Mouse (Mus musculus): ENCODE data around the gene Rtn4r. TPM values are rescaled to one million over a fixed set of nuclear protein-coding genes. Genes with fewer than 3 reads are reported as not detected.
A peak's percentile ranks its signal among the peaks of the same experiment; 100 is the strongest.
"Not testable (repeated sequence)": the region's sequence is repeated elsewhere in the genome, so short reads cannot be mapped to it uniquely, and the experiment has no call there.

Gene Rtn4r
- polyA plus RNA-seq, 1 experiment from 2014 or later, result 0.17 TPM

DNA sequence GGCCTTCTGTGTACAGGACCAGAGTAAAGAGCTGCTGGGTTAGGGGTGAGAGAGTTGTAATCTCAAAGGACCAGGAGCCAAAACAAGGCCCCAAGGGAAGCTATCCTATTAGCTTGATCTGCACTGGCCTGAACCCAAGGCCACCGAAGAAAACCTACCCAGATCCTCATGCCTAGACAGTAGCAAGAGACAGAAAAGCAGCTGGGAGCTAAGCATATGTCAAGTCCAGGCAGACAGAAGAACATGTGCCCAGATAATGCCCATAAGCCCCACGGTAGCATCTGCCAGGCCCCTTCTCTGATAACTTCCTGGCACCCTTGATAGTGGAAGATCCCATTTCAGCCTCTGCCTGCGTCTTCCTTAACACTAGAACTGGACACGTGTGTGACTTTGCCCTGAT is 59.4 kb downstream of the Rtn4r start:
- Histone ChIP-seq H3K4me3 (ENCODE audit: low read depth, low read length) (no peak overlapping the region), H3K9me3 (ENCODE audit: low read length) (no peaks in the 10 kb centered on the region), H3K9ac (replicated peaks; ENCODE audit: low read depth) (no peak overlapping the region), H3K4me2 (replicated peaks; ENCODE audit: low read depth, low read length) (no peak overlapping the region), H3K4me1 (ENCODE audit: insufficient read depth, low read depth, low read length) (no peaks in the 10 kb centered on the region), H3K27ac (ENCODE audit: low read length) (no peak overlapping the region), H3K36me3 (ENCODE audit: insufficient read depth, low read length) (no peaks in the 10 kb centered on the region), H3K27me3 (replicated peaks; ENCODE audit: insufficient read depth, low read length) (no peaks in the 10 kb centered on the region)
- ATAC-seq (no peak), DNase-seq (ENCODE audit: low spot score) (no peak)
- TF ChIP-seq EP300 (IDR thresholded peaks at IDR 0.05) (no peak), CTCF (IDR thresholded peaks at IDR 0.05) (no peak)
- 67% methylated on average over 4 of the region's 4 CpGs for WGBS

DNA sequence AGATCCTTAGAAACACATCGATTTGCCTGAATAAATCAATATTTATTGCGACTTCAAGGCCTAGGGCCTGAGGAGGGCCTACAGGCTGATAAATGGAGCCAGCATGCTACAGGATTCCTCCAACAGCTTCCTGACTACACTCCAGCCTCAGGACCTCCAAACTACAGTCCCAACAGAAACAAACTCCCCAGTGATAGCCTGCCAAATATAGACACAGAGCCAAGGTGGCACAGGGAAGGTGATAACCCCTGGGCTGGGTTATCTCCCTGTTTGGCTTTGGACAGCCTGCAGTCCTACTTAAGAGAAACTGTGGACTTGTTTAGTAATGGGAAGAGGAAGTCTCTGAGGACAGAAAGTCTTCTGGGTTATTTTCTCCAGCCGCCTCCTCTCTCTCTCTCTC is 59.8 kb downstream of the Rtn4r start:
- Histone ChIP-seq H3K4me2 (replicated peaks; ENCODE audit: low read depth, low read length) (no peak overlapping the region), H3K9ac (replicated peaks; ENCODE audit: low read depth) (no peak overlapping the region), H3K4me3 (ENCODE audit: low read depth, low read length) (no peak overlapping the region), H3K36me3 (ENCODE audit: insufficient read depth, low read length) (no peaks in the 10 kb centered on the region), H3K27ac (ENCODE audit: low read length) (no peak overlapping the region), H3K4me1 (ENCODE audit: insufficient read depth, low read depth, low read length) (no peaks in the 10 kb centered on the region), H3K9me3 (ENCODE audit: low read length) (no peaks in the 10 kb centered on the region), H3K27me3 (replicated peaks; ENCODE audit: insufficient read depth, low read length) (no peaks in the 10 kb centered on the region)
- 63% methylated on average over 3 of the region's 3 CpGs for WGBS
- no peak for ATAC-seq
- no peak for DNase-seq (ENCODE audit: low spot score)
- TF ChIP-seq EP300 (IDR thresholded peaks at IDR 0.05), result no peak
- TF ChIP-seq CTCF (IDR thresholded peaks at IDR 0.05), result no peak

DNA sequence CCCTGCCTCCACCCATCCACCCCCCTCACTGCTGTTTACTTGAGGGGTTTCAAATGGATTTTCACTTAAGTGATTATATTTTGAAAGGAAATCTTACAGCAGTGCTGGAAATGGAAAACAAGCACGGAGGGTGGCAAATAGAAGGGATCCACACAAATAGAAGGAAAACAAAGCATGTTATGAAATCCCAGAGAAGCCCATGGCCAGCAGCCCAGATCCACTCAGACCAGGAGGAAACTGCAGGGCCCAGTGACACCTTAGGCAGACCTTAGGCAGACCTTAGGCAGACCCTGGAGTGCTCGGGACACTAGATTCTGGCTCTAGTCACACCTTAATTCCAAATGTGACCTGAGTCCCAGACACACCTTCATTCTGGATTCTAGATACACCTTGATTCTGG is 63.6 kb downstream of the Rtn4r start:
- TF ChIP-seq CTCF (IDR thresholded peaks at IDR 0.05), result no peak
- no peak for TF ChIP-seq EP300 (IDR thresholded peaks at IDR 0.05)
- no peaks in the 10 kb centered on the region for H3K36me3 ChIP-seq (ENCODE audit: insufficient read depth, low read length)
- H3K4me3 ChIP-seq (ENCODE audit: low read depth, low read length), result no peak overlapping the region
- H3K27me3 ChIP-seq (replicated peaks; ENCODE audit: insufficient read depth, low read length), result no peaks in the 10 kb centered on the region
- H3K4me2 ChIP-seq (replicated peaks; ENCODE audit: low read depth, low read length), result no peak overlapping the region
- WGBS, result 56% methylated on average over 2 of the region's 2 CpGs
- peak; percentile 21; the same call in 1 of the 2 replicates for ATAC-seq
- DNase-seq (ENCODE audit: low spot score), result no peak
- no peak overlapping the region for H3K9ac ChIP-seq (replicated peaks; ENCODE audit: low read depth)
- no peaks in the 10 kb centered on the region for H3K9me3 ChIP-seq (ENCODE audit: low read length)
- H3K27ac ChIP-seq (ENCODE audit: low read length), result no peak overlapping the region
- H3K4me1 ChIP-seq (ENCODE audit: insufficient read depth, low read depth, low read length), result no peaks in the 10 kb centered on the region

DNA sequence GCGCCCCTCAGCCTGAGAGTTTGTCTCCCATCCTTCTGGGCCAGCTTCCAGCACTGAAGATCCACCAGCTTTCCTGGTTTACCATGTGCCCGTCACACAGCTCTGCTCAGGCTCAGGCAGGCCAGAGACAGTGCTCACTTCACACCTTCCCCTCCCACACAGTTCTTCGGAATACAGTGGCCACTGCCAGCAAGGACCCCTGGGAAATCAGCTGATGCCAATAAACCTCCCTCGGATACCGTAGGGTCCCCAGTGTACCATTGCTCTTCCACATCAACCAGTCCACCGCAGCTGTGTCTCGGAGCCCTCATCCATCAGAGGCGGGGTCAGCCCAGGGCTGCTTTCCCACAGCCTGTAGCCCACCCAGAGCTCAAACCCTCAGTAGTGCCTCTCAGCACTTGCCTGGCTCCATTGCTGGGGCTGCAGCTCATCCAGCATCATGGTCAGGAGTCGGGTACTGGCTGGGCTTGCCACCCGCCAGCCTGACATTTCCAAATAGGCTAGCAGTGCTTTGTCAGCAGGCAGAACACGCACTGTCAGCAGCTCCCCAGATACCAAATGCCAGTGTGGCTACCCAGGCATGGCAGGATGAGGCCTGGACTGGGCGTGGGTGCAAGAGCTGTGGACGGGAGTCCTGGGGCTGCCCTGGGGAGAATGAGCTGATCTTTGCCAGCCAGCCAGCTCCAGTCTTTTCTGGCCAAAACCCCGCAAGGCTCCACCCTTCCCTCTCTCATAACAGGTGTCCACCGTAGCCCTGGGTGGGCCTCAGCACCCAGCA is 67.0 kb downstream of the Rtn4r start:
- Histone ChIP-seq H3K36me3 (ENCODE audit: insufficient read depth, low read length) (no peaks in the 10 kb centered on the region), H3K9me3 (ENCODE audit: low read length) (no peaks in the 10 kb centered on the region), H3K4me3 (ENCODE audit: low read depth, low read length) (no peak overlapping the region), H3K9ac (replicated peaks; ENCODE audit: low read depth) (no peak overlapping the region), H3K4me1 (ENCODE audit: insufficient read depth, low read depth, low read length) (no peaks in the 10 kb centered on the region), H3K27ac (ENCODE audit: low read length) (no peak overlapping the region), H3K4me2 (replicated peaks; ENCODE audit: low read depth, low read length) (no peak overlapping the region), H3K27me3 (replicated peaks; ENCODE audit: insufficient read depth, low read length) (no peaks in the 10 kb centered on the region)
- TF ChIP-seq CTCF (IDR thresholded peaks at IDR 0.05) (no peak), EP300 (IDR thresholded peaks at IDR 0.05) (no peak)
- no peak for DNase-seq (ENCODE audit: low spot score)
- WGBS, result 66% methylated on average over 14 of the region's 15 CpGs
- ATAC-seq, result no peak

DNA sequence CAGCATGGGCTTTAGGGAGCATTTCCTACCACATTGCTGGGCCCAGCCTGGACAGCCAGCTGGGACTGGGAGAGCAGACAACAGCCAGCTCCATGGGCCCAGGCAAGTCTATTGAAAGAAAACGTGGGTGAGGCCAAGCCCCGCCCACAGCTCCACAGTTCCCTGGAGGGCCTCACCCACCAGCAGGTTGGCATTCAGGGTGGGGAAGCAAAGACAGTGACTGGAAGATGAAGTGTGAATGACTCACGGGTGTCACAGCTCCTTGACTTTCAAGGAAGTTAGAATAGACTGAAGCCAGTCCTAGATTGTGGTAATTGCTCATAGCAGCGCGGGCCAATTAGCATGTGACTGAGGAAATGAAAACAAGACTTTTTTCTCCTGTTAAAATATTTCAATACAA is 67.6 kb downstream of the Rtn4r start:
- no peak overlapping the region for H3K4me2 ChIP-seq (replicated peaks; ENCODE audit: low read depth, low read length)
- no peak overlapping the region for H3K27ac ChIP-seq (ENCODE audit: low read length)
- H3K36me3 ChIP-seq (ENCODE audit: insufficient read depth, low read length), result no peaks in the 10 kb centered on the region
- no peak overlapping the region for H3K9ac ChIP-seq (replicated peaks; ENCODE audit: low read depth)
- 54% methylated on average over 5 of the region's 5 CpGs for WGBS
- H3K27me3 ChIP-seq (replicated peaks; ENCODE audit: insufficient read depth, low read length), result no peaks in the 10 kb centered on the region
- no peak for TF ChIP-seq CTCF (IDR thresholded peaks at IDR 0.05)
- TF ChIP-seq EP300 (IDR thresholded peaks at IDR 0.05), result no peak
- no peaks in the 10 kb centered on the region for H3K9me3 ChIP-seq (ENCODE audit: low read length)
- H3K4me3 ChIP-seq (ENCODE audit: low read depth, low read length), result no peak overlapping the region
- no peaks in the 10 kb centered on the region for H3K4me1 ChIP-seq (ENCODE audit: insufficient read depth, low read depth, low read length)
- ATAC-seq, result no peak
- DNase-seq (ENCODE audit: low spot score), result peak; percentile 45

DNA sequence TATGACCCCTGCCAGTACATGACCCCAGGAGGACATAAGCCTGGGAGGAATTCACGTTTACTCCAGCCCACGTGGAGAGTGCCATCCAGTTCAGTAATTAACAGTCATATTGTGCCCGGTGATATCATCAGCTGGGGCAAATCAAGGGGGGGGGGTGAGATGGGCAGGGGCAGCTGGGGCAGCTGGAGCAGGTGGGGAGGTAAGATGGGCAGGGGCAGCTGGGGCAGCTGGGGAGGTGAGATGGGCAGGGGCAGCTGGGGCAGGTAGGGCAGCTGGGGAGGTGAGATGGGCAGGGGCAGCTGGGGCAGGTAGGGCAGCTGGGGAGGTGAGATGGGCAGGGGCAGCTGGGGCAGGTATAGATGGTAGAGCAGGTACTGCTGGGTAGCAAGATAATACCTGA is 68.1 kb downstream of the Rtn4r start:
- H3K4me1 ChIP-seq (ENCODE audit: insufficient read depth, low read depth, low read length); ATAC-seq; H3K4me3 ChIP-seq (ENCODE audit: low read depth, low read length); H3K9ac ChIP-seq (replicated peaks; ENCODE audit: low read depth); DNase-seq (ENCODE audit: low spot score); H3K9me3 ChIP-seq (ENCODE audit: low read length); H3K27me3 ChIP-seq (replicated peaks; ENCODE audit: insufficient read depth, low read length); H3K36me3 ChIP-seq (ENCODE audit: insufficient read depth, low read length); H3K27ac ChIP-seq (ENCODE audit: low read length); H3K4me2 ChIP-seq (replicated peaks; ENCODE audit: low read depth, low read length): not testable (repeated sequence)
- WGBS, result 50% methylated on average over 3 of the region's 3 CpGs

DNA sequence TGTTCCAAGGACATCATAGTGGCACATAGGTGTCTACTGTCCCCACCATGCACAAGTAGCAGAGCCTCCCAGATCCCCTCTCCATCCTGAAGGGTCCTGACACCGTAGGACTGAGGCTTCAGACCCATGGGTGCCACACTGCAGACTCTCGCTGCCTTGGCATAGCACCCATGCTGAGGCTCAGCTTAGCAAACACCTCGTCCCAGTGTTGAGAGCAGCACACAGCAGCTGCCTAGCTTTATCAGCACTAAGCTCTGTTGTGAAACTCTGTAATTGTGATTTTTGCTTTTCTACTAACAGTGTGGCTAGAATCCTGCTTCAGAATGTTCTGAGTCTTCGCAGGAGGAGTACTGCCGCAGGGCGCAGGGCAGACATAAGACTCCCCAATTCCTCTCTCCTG is 70.4 kb downstream of the Rtn4r start:
- no peak for DNase-seq (ENCODE audit: low spot score)
- no peaks in the 10 kb centered on the region for H3K36me3 ChIP-seq (ENCODE audit: insufficient read depth, low read length)
- H3K4me1 ChIP-seq (ENCODE audit: insufficient read depth, low read depth, low read length), result no peaks in the 10 kb centered on the region
- no peaks in the 10 kb centered on the region for H3K27me3 ChIP-seq (replicated peaks; ENCODE audit: insufficient read depth, low read length)
- TF ChIP-seq CTCF (IDR thresholded peaks at IDR 0.05), result no peak
- no peak for TF ChIP-seq EP300 (IDR thresholded peaks at IDR 0.05)
- no peaks in the 10 kb centered on the region for H3K9me3 ChIP-seq (ENCODE audit: low read length)
- no peak overlapping the region for H3K27ac ChIP-seq (ENCODE audit: low read length)
- no peak overlapping the region for H3K4me3 ChIP-seq (ENCODE audit: low read depth, low read length)
- ATAC-seq, result no peak
- no peak overlapping the region for H3K4me2 ChIP-seq (replicated peaks; ENCODE audit: low read depth, low read length)
- no peak overlapping the region for H3K9ac ChIP-seq (replicated peaks; ENCODE audit: low read depth)
- whole genome bisulfite sequencing, result 69% methylated on average over 6 of the region's 6 CpGs
